Mouse (Mus musculus): ENCODE measurements around the gene Galk2. TPM values are rescaled to one million over a fixed set of nuclear protein-coding genes. Genes with fewer than 3 reads are reported as not detected.

The Galk2 gene
- polyA plus RNA-seq, 1 experiment from 2014 or later: 38.7 TPM

GRCm38 (mm10) chr2:125922877-125923276 lies 64.0 kb downstream of the Galk2 start:
- no peaks in the 10 kb centered on the region; the same call in 1 of the 2 replicates for H3K36me3 ChIP-seq (ENCODE audit: control insufficient read depth, insufficient read depth, low read length)
- 93% methylated on average over 4 of the region's 4 CpGs for WGBS
- no peak for DNase-seq (ENCODE audit: low spot score)
- H3K4me1 ChIP-seq (ENCODE audit: control insufficient read depth, insufficient read depth, low read length): no peaks in the 10 kb centered on the region
- H3K27ac ChIP-seq (replicated peaks; ENCODE audit: low read depth, low read length): no peak overlapping the region
- no peak overlapping the region for H3K4me3 ChIP-seq (ENCODE audit: low read depth, low read length)
- H3K27me3 ChIP-seq (ENCODE audit: control insufficient read depth, insufficient read depth, low read length): no peaks in the 10 kb centered on the region
- no peaks in the 10 kb centered on the region for H3K9me3 ChIP-seq (ENCODE audit: control insufficient read depth, low read length)
- no peak overlapping the region for H3K4me2 ChIP-seq (ENCODE audit: low read depth, severe bottlenecking)
- no peak overlapping the region for H3K9ac ChIP-seq (ENCODE audit: low read length)
- no peak for ATAC-seq (ENCODE audit: insufficient number of reproducible peaks, low FRiP score, low TSS enrichment, low read depth)

DNA sequence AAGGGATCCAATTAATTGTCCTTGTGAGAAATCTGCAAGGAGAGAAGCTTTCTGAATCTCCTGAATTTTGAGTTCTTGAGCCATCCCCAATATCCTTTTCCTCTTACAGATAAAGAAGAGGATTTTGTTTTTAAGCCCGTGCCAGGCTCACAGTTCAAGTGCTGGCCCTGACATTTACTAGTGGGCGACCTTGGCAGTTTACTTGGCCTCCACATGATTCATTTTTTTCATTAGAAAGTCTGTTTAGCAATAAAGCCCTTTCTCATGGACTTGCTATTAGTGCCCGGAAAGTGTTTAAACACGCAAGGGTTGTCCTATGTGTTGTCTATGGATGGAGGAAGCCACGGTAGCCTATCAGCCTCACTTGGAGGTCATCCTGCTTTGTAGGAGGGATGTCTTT lies 64.4 kb downstream of the Galk2 start:
- Histone ChIP-seq H3K4me2 (ENCODE audit: low read depth, severe bottlenecking) (no peak overlapping the region), H3K4me1 (ENCODE audit: control insufficient read depth, insufficient read depth, low read length) (no peaks in the 10 kb centered on the region), H3K9ac (ENCODE audit: low read length) (no peak overlapping the region), H3K9me3 (ENCODE audit: control insufficient read depth, low read length) (no peaks in the 10 kb centered on the region), H3K27ac (replicated peaks; ENCODE audit: low read depth, low read length) (no peak overlapping the region), H3K27me3 (ENCODE audit: control insufficient read depth, insufficient read depth, low read length) (no peaks in the 10 kb centered on the region), H3K4me3 (ENCODE audit: low read depth, low read length) (no peak overlapping the region), H3K36me3 (ENCODE audit: control insufficient read depth, insufficient read depth, low read length) (no peaks in the 10 kb centered on the region; the same call in 1 of the 2 replicates)
- 94% methylated on average over 5 of the region's 5 CpGs for WGBS
- DNase-seq (ENCODE audit: low spot score): no peak
- ATAC-seq (ENCODE audit: insufficient number of reproducible peaks, low FRiP score, low TSS enrichment, low read depth): no peak

- H3K4me2 ChIP-seq (ENCODE audit: low read depth, severe bottlenecking): no peak overlapping the region
- WGBS: 80% methylated on average over 1 of the region's 1 CpGs
- H3K9ac ChIP-seq (ENCODE audit: low read length): no peak overlapping the region
- no peaks in the 10 kb centered on the region for H3K9me3 ChIP-seq (ENCODE audit: control insufficient read depth, low read length)
- H3K4me3 ChIP-seq (ENCODE audit: low read depth, low read length): no peak overlapping the region
- ATAC-seq (ENCODE audit: insufficient number of reproducible peaks, low FRiP score, low TSS enrichment, low read depth): no peak
- H3K27ac ChIP-seq (replicated peaks; ENCODE audit: low read depth, low read length): no peak overlapping the region
- H3K27me3 ChIP-seq (ENCODE audit: control insufficient read depth, insufficient read depth, low read length): no peaks in the 10 kb centered on the region
- no peak for DNase-seq (ENCODE audit: low spot score)
- no peaks in the 10 kb centered on the region for H3K4me1 ChIP-seq (ENCODE audit: control insufficient read depth, insufficient read depth, low read length)
- no peaks in the 10 kb centered on the region; the same call in 1 of the 2 replicates for H3K36me3 ChIP-seq (ENCODE audit: control insufficient read depth, insufficient read depth, low read length)
Observed at GRCm38 (mm10) chr2:125924554-125924953, 65.6 kb downstream of the Galk2 start.

- Histone ChIP-seq H3K4me1 (ENCODE audit: control insufficient read depth, insufficient read depth, low read length) (no peaks in the 10 kb centered on the region), H3K9ac (ENCODE audit: low read length) (no peak overlapping the region), H3K4me3 (ENCODE audit: low read depth, low read length) (no peak overlapping the region), H3K27ac (replicated peaks; ENCODE audit: low read depth, low read length) (no peak overlapping the region), H3K9me3 (ENCODE audit: control insufficient read depth, low read length) (no peaks in the 10 kb centered on the region), H3K27me3 (ENCODE audit: control insufficient read depth, insufficient read depth, low read length) (no peaks in the 10 kb centered on the region), H3K36me3 (ENCODE audit: control insufficient read depth, insufficient read depth, low read length) (no peaks in the 10 kb centered on the region; the same call in 1 of the 2 replicates), H3K4me2 (ENCODE audit: low read depth, severe bottlenecking) (no peak overlapping the region)
- no peak for ATAC-seq (ENCODE audit: insufficient number of reproducible peaks, low FRiP score, low TSS enrichment, low read depth)
- 84% methylated on average over 3 of the region's 3 CpGs for WGBS
- no peak for DNase-seq (ENCODE audit: low spot score)
Observed at GRCm38 (mm10) chr2:125925081-125925480, 66.2 kb downstream of the Galk2 start.

DNA sequence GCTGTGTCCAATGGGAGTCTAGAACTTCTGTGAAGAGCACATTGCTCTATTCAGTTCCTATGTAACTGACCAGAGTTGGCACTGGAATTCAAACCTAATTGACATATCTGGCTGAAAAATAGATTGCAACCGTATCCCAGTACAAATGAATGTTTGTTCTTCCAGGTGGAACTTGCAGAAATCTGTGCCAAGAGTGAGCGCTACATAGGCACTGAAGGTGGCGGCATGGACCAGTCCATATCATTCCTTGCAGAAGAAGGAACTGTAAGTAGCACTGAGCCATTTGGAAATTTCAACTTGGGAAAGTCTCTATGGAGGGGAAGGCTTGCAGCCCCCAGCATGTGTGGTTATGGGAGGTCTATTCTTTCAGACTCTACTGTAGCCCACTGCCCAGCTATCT lies 70.5 kb downstream of the Galk2 start:
- no peak for DNase-seq (ENCODE audit: low spot score)
- H3K9ac ChIP-seq (ENCODE audit: low read length): no peak overlapping the region
- 95% methylated on average over 3 of the region's 3 CpGs for WGBS
- no peak for ATAC-seq (ENCODE audit: insufficient number of reproducible peaks, low FRiP score, low TSS enrichment, low read depth)
- no peaks in the 10 kb centered on the region for H3K27me3 ChIP-seq (ENCODE audit: control insufficient read depth, insufficient read depth, low read length)
- H3K36me3 ChIP-seq (ENCODE audit: control insufficient read depth, insufficient read depth, low read length): no peaks in the 10 kb centered on the region; the same call in 1 of the 2 replicates
- H3K4me3 ChIP-seq (ENCODE audit: low read depth, low read length): no peak overlapping the region
- H3K27ac ChIP-seq (replicated peaks; ENCODE audit: low read depth, low read length): no peak overlapping the region
- peaks cover 7% of the 10 kb centered on the region for H3K4me1 ChIP-seq (ENCODE audit: control insufficient read depth, insufficient read depth, low read length)
- H3K9me3 ChIP-seq (ENCODE audit: control insufficient read depth, low read length): no peaks in the 10 kb centered on the region
- no peak overlapping the region for H3K4me2 ChIP-seq (ENCODE audit: low read depth, severe bottlenecking)

- Histone ChIP-seq H3K4me3 (ENCODE audit: low read depth, low read length) (no peak overlapping the region), H3K27me3 (ENCODE audit: control insufficient read depth, insufficient read depth, low read length) (no peaks in the 10 kb centered on the region), H3K9me3 (ENCODE audit: control insufficient read depth, low read length) (no peaks in the 10 kb centered on the region), H3K4me2 (ENCODE audit: low read depth, severe bottlenecking) (no peak overlapping the region), H3K9ac (ENCODE audit: low read length) (no peak overlapping the region), H3K4me1 (ENCODE audit: control insufficient read depth, insufficient read depth, low read length) (peaks cover 7% of the 10 kb centered on the region), H3K27ac (replicated peaks; ENCODE audit: low read depth, low read length) (no peak overlapping the region), H3K36me3 (ENCODE audit: control insufficient read depth, insufficient read depth, low read length) (no peaks in the 10 kb centered on the region; the same call in 1 of the 2 replicates)
- whole genome bisulfite sequencing: 87% methylated on average over 2 of the region's 2 CpGs
- DNase-seq (ENCODE audit: low spot score) (no peak), ATAC-seq (ENCODE audit: insufficient number of reproducible peaks, low FRiP score, low TSS enrichment, low read depth) (no peak)
Observed at GRCm38 (mm10) chr2:125929872-125930271, 71.0 kb downstream of the Galk2 start.

GRCm38 (mm10) chr2:125931193-125931592 lies 72.3 kb downstream of the Galk2 start:
- Histone ChIP-seq H3K4me1 (ENCODE audit: control insufficient read depth, insufficient read depth, low read length) (peaks cover 7% of the 10 kb centered on the region), H3K9ac (ENCODE audit: low read length) (no peak overlapping the region), H3K27me3 (ENCODE audit: control insufficient read depth, insufficient read depth, low read length) (no peaks in the 10 kb centered on the region), H3K36me3 (ENCODE audit: control insufficient read depth, insufficient read depth, low read length) (no peaks in the 10 kb centered on the region; the same call in 1 of the 2 replicates), H3K27ac (replicated peaks; ENCODE audit: low read depth, low read length) (no peak overlapping the region), H3K9me3 (ENCODE audit: control insufficient read depth, low read length) (no peaks in the 10 kb centered on the region), H3K4me3 (ENCODE audit: low read depth, low read length) (no peak overlapping the region), H3K4me2 (ENCODE audit: low read depth, severe bottlenecking) (no peak overlapping the region)
- 81% methylated on average over 5 of the region's 5 CpGs for WGBS
- ATAC-seq (ENCODE audit: insufficient number of reproducible peaks, low FRiP score, low TSS enrichment, low read depth) (no peak), DNase-seq (ENCODE audit: low spot score) (no peak)

DNA sequence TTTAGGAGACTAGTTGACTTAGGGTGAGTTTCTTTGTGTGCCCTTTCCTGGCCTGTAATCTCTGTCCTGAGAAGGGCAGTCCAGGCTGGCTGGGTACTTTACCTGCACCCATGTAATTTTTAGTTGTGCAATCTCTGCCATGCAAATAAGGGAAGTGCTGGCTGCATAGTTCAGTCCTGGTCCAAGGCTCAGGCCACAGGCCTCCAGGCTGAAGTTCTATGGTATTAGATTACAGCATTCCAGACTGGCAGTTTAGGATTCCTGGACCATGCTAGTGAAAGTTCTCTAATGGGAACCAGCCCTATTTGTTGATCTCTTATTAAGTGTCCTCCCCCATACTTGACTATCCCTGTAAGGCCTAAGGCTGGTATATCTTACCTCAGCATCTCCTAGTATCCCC lies 73.8 kb downstream of the Galk2 start:
- Histone ChIP-seq H3K4me2 (ENCODE audit: low read depth, severe bottlenecking) (no peak overlapping the region), H3K27ac (replicated peaks; ENCODE audit: low read depth, low read length) (no peak overlapping the region)

GRCm38 (mm10) chr2:125933977-125934376 lies 75.1 kb downstream of the Galk2 start:
- no peak for DNase-seq (ENCODE audit: low spot score)
- Histone ChIP-seq H3K4me1 (ENCODE audit: control insufficient read depth, insufficient read depth, low read length) (peaks cover 7% of the 10 kb centered on the region), H3K27me3 (ENCODE audit: control insufficient read depth, insufficient read depth, low read length) (no peaks in the 10 kb centered on the region), H3K36me3 (ENCODE audit: control insufficient read depth, insufficient read depth, low read length) (no peaks in the 10 kb centered on the region; the same call in 1 of the 2 replicates), H3K9ac (ENCODE audit: low read length) (no peak overlapping the region), H3K27ac (replicated peaks; ENCODE audit: low read depth, low read length) (no peak overlapping the region), H3K9me3 (ENCODE audit: control insufficient read depth, low read length) (no peaks in the 10 kb centered on the region), H3K4me3 (ENCODE audit: low read depth, low read length) (no peak overlapping the region), H3K4me2 (ENCODE audit: low read depth, severe bottlenecking) (no peak overlapping the region)
- ATAC-seq (ENCODE audit: insufficient number of reproducible peaks, low FRiP score, low TSS enrichment, low read depth): no peak
- WGBS: 69% methylated on average over 3 of the region's 3 CpGs

More for the DNA sequence above, 73.8 kb downstream of the Galk2 start:
- no peaks in the 10 kb centered on the region for H3K9me3 ChIP-seq (ENCODE audit: control insufficient read depth, low read length)
- DNase-seq (ENCODE audit: low spot score) (no peak), ATAC-seq (ENCODE audit: insufficient number of reproducible peaks, low FRiP score, low TSS enrichment, low read depth) (peak; percentile 57; the same call in 1 of the 2 replicates)
- H3K4me1 ChIP-seq (ENCODE audit: control insufficient read depth, insufficient read depth, low read length): peaks cover 7% of the 10 kb centered on the region
- H3K27me3 ChIP-seq (ENCODE audit: control insufficient read depth, insufficient read depth, low read length): no peaks in the 10 kb centered on the region
- no peak overlapping the region for H3K4me3 ChIP-seq (ENCODE audit: low read depth, low read length)
- H3K36me3 ChIP-seq (ENCODE audit: control insufficient read depth, insufficient read depth, low read length): no peaks in the 10 kb centered on the region; the same call in 1 of the 2 replicates
- H3K9ac ChIP-seq (ENCODE audit: low read length): no peak overlapping the region

Data from limb, embryonic 11.5 days (tissue).